Mouse (Mus musculus): ENCODE results near the gene Tdp2. TPM values are rescaled to one million over a fixed set of nuclear protein-coding genes. Genes with fewer than 3 reads are reported as not detected.

Tdp2 gene
- polyA plus RNA-seq, 1 experiment = 41.3 TPM

GRCm38 (mm10) chr13:24867789-24868188, 36.3 kb downstream of the Tdp2 start:
- no peak overlapping the region for H3K27ac ChIP-seq (ENCODE audit: insufficient read depth, low read length)
- no peak for TF ChIP-seq CTCF (IDR thresholded peaks at IDR 0.05; ENCODE audit: borderline replicate concordance, insufficient read depth, low read length)
- H3K4me3 ChIP-seq (ENCODE audit: insufficient read depth, low read length) = no peak overlapping the region
- H3K4me1 ChIP-seq (ENCODE audit: control insufficient read depth, insufficient read depth, low read length) = no peaks in the 10 kb centered on the region

- H3K27ac ChIP-seq (ENCODE audit: insufficient read depth, low read length) = no peak overlapping the region
- no peaks in the 10 kb centered on the region for H3K4me1 ChIP-seq (ENCODE audit: control insufficient read depth, insufficient read depth, low read length)
- no peak overlapping the region for H3K4me3 ChIP-seq (ENCODE audit: insufficient read depth, low read length)
- no peak for TF ChIP-seq POLR2A (IDR thresholded peaks at IDR 0.05; ENCODE audit: low read depth, low read length)
- TF ChIP-seq CTCF (IDR thresholded peaks at IDR 0.05; ENCODE audit: borderline replicate concordance, insufficient read depth, low read length) = no peak
These were observed 36.8 kb downstream of the Tdp2 start for GRCm38 (mm10) chr13:24868233-24868632.

GRCm38 (mm10) chr13:24879359-24880040, 48.0 kb downstream of the Tdp2 start:
- Histone ChIP-seq H3K4me3 (ENCODE audit: insufficient read depth, low read length) (no peak overlapping the region), H3K27ac (ENCODE audit: insufficient read depth, low read length) (no peak overlapping the region), H3K4me1 (ENCODE audit: control insufficient read depth, insufficient read depth, low read length) (no peaks in the 10 kb centered on the region)
- TF ChIP-seq POLR2A (IDR thresholded peaks at IDR 0.05; ENCODE audit: low read depth, low read length) = no peak

GRCm38 (mm10) chr13:24880208-24880607, 48.7 kb downstream of the Tdp2 start:
- TF ChIP-seq CTCF (IDR thresholded peaks at IDR 0.05; ENCODE audit: borderline replicate concordance, insufficient read depth, low read length) = no peak
- TF ChIP-seq POLR2A (IDR thresholded peaks at IDR 0.05; ENCODE audit: low read depth, low read length) = no peak
- Histone ChIP-seq H3K4me3 (ENCODE audit: insufficient read depth, low read length) (no peak overlapping the region), H3K4me1 (ENCODE audit: control insufficient read depth, insufficient read depth, low read length) (no peaks in the 10 kb centered on the region), H3K27ac (ENCODE audit: insufficient read depth, low read length) (no peak overlapping the region)

GRCm38 (mm10) chr13:24880704-24881103, 49.2 kb downstream of the Tdp2 start:
- no peak overlapping the region for H3K4me3 ChIP-seq (ENCODE audit: insufficient read depth, low read length)
- TF ChIP-seq CTCF (IDR thresholded peaks at IDR 0.05; ENCODE audit: borderline replicate concordance, insufficient read depth, low read length) = no peak
- no peak for TF ChIP-seq POLR2A (IDR thresholded peaks at IDR 0.05; ENCODE audit: low read depth, low read length)
- H3K4me1 ChIP-seq (ENCODE audit: control insufficient read depth, insufficient read depth, low read length) = no peaks in the 10 kb centered on the region
- H3K27ac ChIP-seq (ENCODE audit: insufficient read depth, low read length) = no peak overlapping the region

- no peak for TF ChIP-seq CTCF (IDR thresholded peaks at IDR 0.05; ENCODE audit: borderline replicate concordance, insufficient read depth, low read length)
- no peak for TF ChIP-seq POLR2A (IDR thresholded peaks at IDR 0.05; ENCODE audit: low read depth, low read length)
- Histone ChIP-seq H3K27ac (ENCODE audit: insufficient read depth, low read length) (no peak overlapping the region), H3K4me3 (ENCODE audit: insufficient read depth, low read length) (no peak overlapping the region), H3K4me1 (ENCODE audit: control insufficient read depth, insufficient read depth, low read length) (no peaks in the 10 kb centered on the region)
These were observed 50.9 kb downstream of the Tdp2 start for GRCm38 (mm10) chr13:24882411-24882810.

GRCm38 (mm10) chr13:24889554-24889953, 58.1 kb downstream of the Tdp2 start:
- TF ChIP-seq CTCF (IDR thresholded peaks at IDR 0.05; ENCODE audit: borderline replicate concordance, insufficient read depth, low read length) = no peak
- TF ChIP-seq POLR2A (IDR thresholded peaks at IDR 0.05; ENCODE audit: low read depth, low read length) = no peak
- H3K4me3 ChIP-seq (ENCODE audit: insufficient read depth, low read length) = no peak overlapping the region
- no peaks in the 10 kb centered on the region for H3K4me1 ChIP-seq (ENCODE audit: control insufficient read depth, insufficient read depth, low read length)
- no peak overlapping the region for H3K27ac ChIP-seq (ENCODE audit: insufficient read depth, low read length)

Other genes starting within 250 kb of the Tdp2 start
- gene Ripor2, start 249.5 kb upstream of the Tdp2 start, polyA plus RNA-seq (2011; ENCODE audit: insufficient read length, low read depth, missing spikeins) = 6.0 and 8.1 TPM in 2 replicates
- gene Armh2, start 90.4 kb upstream of the Tdp2 start, polyA plus RNA-seq (2011; ENCODE audit: insufficient read length, low read depth, missing spikeins) = not detected in 2 replicates
- 20.9 and 33.8 TPM in 2 replicates for gene Gmnn, start 69.8 kb upstream of the Tdp2 start, polyA plus RNA-seq (2011; ENCODE audit: insufficient read length, low read depth, missing spikeins)
- gene BC005537, start 30.0 kb upstream of the Tdp2 start, polyA plus RNA-seq (2011; ENCODE audit: insufficient read length, low read depth, missing spikeins) = 125 and 165 TPM in 2 replicates
- 49.0 and 54.7 TPM in 2 replicates for gene Acot13, start 139 bp upstream of the Tdp2 start, polyA plus RNA-seq (2011; ENCODE audit: insufficient read length, low read depth, missing spikeins)
- 0.51 TPM in 1 of 2 replicates, not detected in the other for gene D130043K22Rik, start 13.5 kb downstream of the Tdp2 start, polyA plus RNA-seq (2011; ENCODE audit: insufficient read length, low read depth, missing spikeins)
- 2.1 and 2.5 TPM in 2 replicates for gene Aldh5a1, start 106.0 kb downstream of the Tdp2 start, polyA plus RNA-seq (2011; ENCODE audit: insufficient read length, low read depth, missing spikeins)
- gene Gpld1, start 111.5 kb downstream of the Tdp2 start, polyA plus RNA-seq (2011; ENCODE audit: insufficient read length, low read depth, missing spikeins) = 0.45 and 1.1 TPM in 2 replicates
- gene Mrs2, start 188.7 kb downstream of the Tdp2 start, polyA plus RNA-seq (2011; ENCODE audit: insufficient read length, low read depth, missing spikeins) = 27.0 and 31.3 TPM in 2 replicates
- gene Dcdc2a, start 224.3 kb downstream of the Tdp2 start, polyA plus RNA-seq (2011; ENCODE audit: insufficient read length, low read depth, missing spikeins) = not detected in 2 replicates

Measured in embryonic fibroblast, embryonic 13.5 days (primary cell).